Mouse (Mus musculus) thymus, adult 2 months (tissue): Measurements from ENCODE around the gene Dnajc27. TPM values are rescaled to one million over a fixed set of nuclear protein-coding genes. Genes with fewer than 3 reads are reported as not detected.

Source experiments
- DNase-seq: peaks from one replicate; pipeline ENCODE4 v3.0.0; 2021
- H3K27ac ChIP-seq: fragments of 200-500 bp; 2 replicates; pipeline ENCODE4 v1.5.1; 2012; ENCODE audit warnings: low read length, control low read depth; ENCODE audit not compliant: control insufficient read depth, insufficient read depth
- H3K27me3 ChIP-seq: fragments of 200-500 bp; 2 replicates; pipeline ENCODE4 v1.6.1; 2012; ENCODE audit warnings: mild to moderate bottlenecking, low read length, moderate library complexity, mixed read lengths; ENCODE audit not compliant: control insufficient read depth, insufficient read depth
- H3K36me3 ChIP-seq: fragments of 200-500 bp; 2 replicates; pipeline ENCODE4 v1.6.1; 2012; ENCODE audit warnings: mild to moderate bottlenecking, low read length, moderate library complexity; ENCODE audit not compliant: control insufficient read depth, insufficient read depth
- H3K4me1 ChIP-seq: fragments of 200-500 bp; replicated peaks from 2 replicates; pipeline ENCODE4 v1.6.1; 2012; ENCODE audit warnings: low read length; ENCODE audit not compliant: control insufficient read depth, insufficient read depth
- H3K4me3 ChIP-seq: fragments of 200-500 bp; 2 replicates; pipeline ENCODE4 v1.5.1; 2012; ENCODE audit warnings: mild to moderate bottlenecking, low read length, control low read depth, moderate library complexity; ENCODE audit not compliant: control insufficient read depth, insufficient read depth
- CTCF ChIP-seq: fragments of 200-500 bp; IDR thresholded peaks from 2 replicates; pipeline ENCODE4 v1.5.1; 2012; ENCODE audit warnings: mild to moderate bottlenecking, control low read depth, low read length, moderate library complexity, borderline replicate concordance; ENCODE audit not compliant: control insufficient read depth, poor library complexity, insufficient read depth; ENCODE audit errors: extremely low read depth
- POLR2A ChIP-seq: fragments of 200-500 bp; IDR thresholded peaks from 2 replicates; pipeline ENCODE4 v1.6.1; 2012; ENCODE audit warnings: mild to moderate bottlenecking, low read length, control low read depth, moderate library complexity; ENCODE audit not compliant: control insufficient read depth, poor library complexity, insufficient read depth; ENCODE audit errors: extremely low read depth
- WGBS: fragments of 180-500 bp; shearing (Covaris S2); methylation state at CpG from one replicate; pipeline ENCODE4 v1.1.7; 2018; 5-methylcytosine and 5-hydroxymethylcytosine counted together
- polyA plus RNA-seq: library from polyadenylated mRNA; depleted of rRNA; stranded (reverse); fragments of >200 nt; gene quantifications from 2 replicates; pipeline ENCODE4 v1.2.3, GENCODE M21; 2012

Dnajc27 gene
- polyA plus RNA-seq, 1 experiment: 8.9 TPM

- TF ChIP-seq POLR2A: no peak
- no peak for TF ChIP-seq CTCF
- Histone ChIP-seq H3K4me3 (no peak overlapping the region), H3K27me3 (no peaks in the 10 kb centered on the region), H3K4me1 (peaks cover 6% of the 10 kb centered on the region), H3K27ac (no peak overlapping the region), H3K36me3 (no peaks in the 10 kb centered on the region)
- WGBS: 94% methylated on average over 7 of the region's 7 CpGs
- DNase-seq: no peak
Measured at GRCm38 (mm10) chr12:4127346-4127745, 45.0 kb downstream of the Dnajc27 start.

GRCm38 (mm10) chr12:4132941-4133846, 50.8 kb downstream of the Dnajc27 start, which contains the start of gene Adcy3:
Adcy3 (plus strand) TSS chr12:4133103.
- Histone ChIP-seq H3K36me3 (no peaks in the 10 kb centered on the region), H3K4me3 (peak within 1 kb of the TSS; percentile 67), H3K4me1 (peaks cover 23% of the 10 kb centered on the region), H3K27me3 (no peaks in the 10 kb centered on the region), H3K27ac (peak within 1 kb of the TSS; percentile 57)
- TF ChIP-seq POLR2A (peak; percentile 71), CTCF (peak; percentile 48; the same call in 1 of the 2 replicates)
- DNase-seq: peak; percentile 87
- under 1% methylated on average over 79 of the region's 83 CpGs for WGBS

GRCm38 (mm10) chr12:4133847-4134212, 51.4 kb downstream of the Dnajc27 start:
- no peaks in the 10 kb centered on the region for H3K27me3 ChIP-seq
- 46% methylated on average over 11 of the region's 11 CpGs for WGBS

GRCm38 (mm10) chr12:4143179-4143578, 60.8 kb downstream of the Dnajc27 start:
- Histone ChIP-seq H3K27me3 (no peaks in the 10 kb centered on the region), H3K36me3 (no peaks in the 10 kb centered on the region), H3K4me1 (peaks cover 6% of the 10 kb centered on the region), H3K27ac (no peak overlapping the region), H3K4me3 (no peak overlapping the region)
- TF ChIP-seq POLR2A (no peak), CTCF (no peak)
- 96% methylated on average over 5 of the region's 5 CpGs for WGBS
- DNase-seq: peak; percentile 16

More at GRCm38 (mm10) chr12:4133847-4134212, 51.4 kb downstream of the Dnajc27 start:
- DNase-seq: peak; percentile 17
- H3K4me1 ChIP-seq: peaks cover 23% of the 10 kb centered on the region
- peak overlapping the region; percentile 67 for H3K4me3 ChIP-seq
- no peak for TF ChIP-seq POLR2A
- TF ChIP-seq CTCF: no peak
- no peak overlapping the region for H3K27ac ChIP-seq
- no peaks in the 10 kb centered on the region for H3K36me3 ChIP-seq

- Histone ChIP-seq H3K36me3 (no peaks in the 10 kb centered on the region), H3K27me3 (no peaks in the 10 kb centered on the region), H3K27ac (no peak overlapping the region), H3K4me3 (no peak overlapping the region), H3K4me1 (no peaks in the 10 kb centered on the region)
- WGBS: 96% methylated on average over 2 of the region's 2 CpGs
- DNase-seq: no peak
- TF ChIP-seq POLR2A (no peak), CTCF (no peak)
Measured at GRCm38 (mm10) chr12:4150936-4151335, 68.6 kb downstream of the Dnajc27 start.

GRCm38 (mm10) chr12:4151969-4152368, 69.6 kb downstream of the Dnajc27 start:
- TF ChIP-seq CTCF: no peak
- TF ChIP-seq POLR2A: no peak
- no peak overlapping the region for H3K4me3 ChIP-seq
- no peak for DNase-seq

GRCm38 (mm10) chr12:4157466-4157865, 75.1 kb downstream of the Dnajc27 start:
- Histone ChIP-seq H3K27me3 (no peaks in the 10 kb centered on the region), H3K36me3 (no peaks in the 10 kb centered on the region), H3K4me1 (no peaks in the 10 kb centered on the region), H3K4me3 (no peak overlapping the region), H3K27ac (peak overlapping the region; percentile 16; the same call in 1 of the 2 replicates)
- 89% methylated on average over 2 of the region's 2 CpGs for WGBS
- no peak for DNase-seq
- TF ChIP-seq CTCF (no peak), POLR2A (no peak)

More at GRCm38 (mm10) chr12:4151969-4152368, 69.6 kb downstream of the Dnajc27 start:
- WGBS: 95% methylated on average over 3 of the region's 3 CpGs
- Histone ChIP-seq H3K4me1 (no peaks in the 10 kb centered on the region), H3K27me3 (no peaks in the 10 kb centered on the region), H3K27ac (no peak overlapping the region), H3K36me3 (no peaks in the 10 kb centered on the region)
